Mouse (Mus musculus): Measurements from ENCODE around the gene Pced1a. TPM values are rescaled to one million over a fixed set of nuclear protein-coding genes. Genes with fewer than 3 reads are reported as not detected.

Gene Pced1a
- polyA plus RNA-seq, 1 experiment = 21.2 TPM

DNA sequence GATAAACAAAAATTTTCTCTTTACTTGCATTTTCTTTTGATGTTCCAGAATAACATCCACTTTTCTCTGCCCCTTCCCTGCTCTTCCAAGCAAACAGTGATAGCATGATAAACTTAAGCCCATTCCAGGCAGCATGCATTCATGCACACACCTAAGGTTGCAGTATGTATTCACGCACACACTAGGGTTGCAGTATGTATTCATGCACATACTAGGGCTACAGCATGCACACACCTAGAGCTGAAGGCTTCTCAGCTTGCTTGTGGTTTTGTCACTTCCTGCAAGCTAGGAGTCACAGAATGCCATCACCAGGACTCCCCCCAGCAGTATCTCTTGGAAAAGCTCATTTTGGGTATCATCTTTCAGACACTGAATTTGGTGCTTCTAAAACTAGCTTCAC, 12.3 kb upstream of the Pced1a start:
- no peak for DNase-seq (ENCODE audit: low read depth)

DNA sequence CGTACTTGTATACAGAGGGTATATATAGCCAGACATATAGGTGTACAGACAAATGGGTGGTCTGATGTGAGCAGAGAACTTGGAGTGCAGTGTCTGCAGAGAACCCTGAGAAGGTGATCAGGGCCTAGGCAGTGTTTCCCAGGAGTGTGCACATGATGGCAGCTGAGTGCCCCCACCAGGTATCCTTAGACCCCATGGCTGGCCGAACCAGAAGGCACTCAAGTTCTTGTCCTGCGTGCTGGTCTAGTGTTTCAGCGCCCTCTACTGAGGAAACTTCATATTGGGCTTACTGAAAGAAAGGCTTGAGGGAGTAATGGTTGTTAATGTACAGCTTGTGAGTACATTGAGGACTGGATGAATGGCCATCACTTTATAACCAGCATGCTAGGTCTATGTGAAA, 8.7 kb upstream of the Pced1a start:
- DNase-seq (ENCODE audit: low read depth) = no peak

DNA sequence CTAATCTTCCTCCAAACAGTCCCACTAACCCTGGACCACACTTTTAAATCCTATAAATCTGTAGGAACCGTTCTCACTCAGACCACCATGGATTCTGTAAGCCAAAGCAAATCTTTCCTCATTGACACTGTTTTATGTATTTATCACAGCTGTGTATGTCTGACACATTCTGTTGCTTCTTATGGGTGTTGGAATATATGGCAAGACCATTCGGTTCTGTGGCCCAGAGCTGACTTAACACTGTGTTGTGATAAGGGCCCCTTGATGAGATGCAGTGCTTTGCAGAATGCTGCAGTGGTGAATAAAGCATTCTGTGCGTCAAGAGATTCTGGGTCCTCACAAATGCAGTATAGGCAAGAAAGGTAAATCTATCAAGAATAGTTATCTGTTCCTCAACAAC, 7.7 kb upstream of the Pced1a start:
- no peak for DNase-seq (ENCODE audit: low read depth)

DNA sequence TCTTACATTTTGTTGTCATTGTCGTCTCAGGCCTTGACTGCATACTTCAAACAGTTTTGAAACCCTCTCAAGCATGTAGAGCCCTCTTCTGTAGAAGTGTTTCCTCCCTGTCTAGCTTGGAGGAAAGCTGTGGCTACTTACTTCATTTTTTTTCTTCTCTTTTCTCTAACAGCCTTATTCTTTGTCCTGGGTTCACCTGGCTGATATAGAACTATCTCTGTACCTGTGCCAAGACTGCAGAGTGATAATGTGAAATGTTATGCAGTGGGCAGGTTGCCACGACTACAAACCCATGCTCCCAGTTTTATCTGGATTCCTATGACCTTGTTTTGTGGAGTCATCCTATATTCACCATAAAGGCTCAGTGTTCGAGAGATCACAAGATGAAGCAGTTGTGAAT, 6.0 kb upstream of the Pced1a start:
- DNase-seq (ENCODE audit: low read depth) = no peak

DNA sequence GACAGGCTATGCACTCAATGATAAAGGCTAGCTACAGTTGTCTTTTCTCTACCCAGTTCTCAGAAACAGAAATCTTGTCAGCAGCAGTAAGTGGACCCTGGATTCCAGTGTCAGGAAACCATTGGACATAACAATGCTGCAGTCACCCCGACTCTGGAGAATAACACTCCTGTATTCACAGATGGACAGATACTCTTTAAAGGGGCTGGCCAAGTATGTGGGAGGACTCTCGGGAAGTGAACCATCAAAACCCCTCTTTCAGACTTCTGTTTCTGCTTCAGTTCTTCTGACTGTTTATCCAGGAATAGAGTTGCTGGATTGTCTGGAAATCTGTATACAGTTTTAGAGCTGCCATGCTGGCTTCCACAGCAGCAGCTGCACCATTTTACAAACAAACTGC, 5.3 kb upstream of the Pced1a start:
- DNase-seq (ENCODE audit: low read depth) = no peak

DNA sequence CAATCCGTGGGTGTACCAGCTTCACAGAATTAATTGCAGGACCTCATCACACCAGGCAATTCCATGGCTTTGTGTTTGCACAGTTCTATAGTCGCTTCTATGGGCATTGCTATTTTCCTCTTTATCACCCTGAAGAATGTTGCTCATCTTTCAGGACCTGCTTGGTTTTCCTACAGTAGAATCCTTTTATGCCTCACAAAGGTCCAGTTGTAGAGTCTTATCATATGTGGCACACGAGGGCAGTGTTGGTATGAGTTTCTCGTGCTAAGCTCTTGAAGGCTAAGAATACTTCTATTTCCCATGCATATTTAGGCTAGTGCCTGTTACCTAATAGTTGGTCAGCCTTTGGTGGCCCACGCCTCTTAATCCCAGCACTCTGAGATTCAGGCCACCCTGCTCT, 611 bp upstream of the Pced1a start:
- DNase-seq (ENCODE audit: low read depth) = no peak

DNA sequence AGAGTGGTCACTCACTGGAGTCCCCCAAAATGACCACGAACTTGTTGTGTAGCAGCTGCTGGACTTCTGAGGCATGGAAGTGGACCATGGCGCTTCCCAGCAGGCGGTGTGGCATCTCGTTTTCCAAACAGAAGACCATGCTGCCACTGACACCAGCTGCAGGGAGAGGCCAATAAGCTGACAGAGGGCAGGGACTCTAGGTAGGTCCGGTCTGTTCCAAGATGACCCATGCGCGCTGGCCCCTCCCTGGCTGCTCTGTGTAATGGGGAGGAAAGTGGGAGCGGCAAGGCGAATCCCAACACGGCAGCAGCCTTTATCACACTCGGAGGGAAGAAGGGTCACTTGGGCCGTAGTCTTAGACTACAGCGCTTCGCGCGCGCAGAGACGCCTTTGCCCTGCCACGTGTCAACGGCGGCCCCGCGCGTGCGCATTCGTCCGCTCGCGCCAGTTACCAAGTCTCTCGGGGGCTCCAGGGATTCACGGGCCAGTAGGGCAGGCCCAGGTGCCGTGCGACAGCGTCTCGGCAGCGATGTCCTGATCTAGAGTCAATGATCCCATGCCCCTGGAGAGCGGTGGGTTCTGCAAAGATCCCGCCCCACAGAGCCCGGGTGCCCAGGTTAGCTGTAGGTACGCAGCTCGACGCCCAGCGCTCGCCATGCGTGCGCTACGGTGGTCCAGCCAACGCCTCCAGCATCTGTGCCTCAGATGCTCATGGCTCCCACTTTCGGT, 940 bp downstream of the Pced1a start:
- no peak for DNase-seq (ENCODE audit: low read depth)

DNA sequence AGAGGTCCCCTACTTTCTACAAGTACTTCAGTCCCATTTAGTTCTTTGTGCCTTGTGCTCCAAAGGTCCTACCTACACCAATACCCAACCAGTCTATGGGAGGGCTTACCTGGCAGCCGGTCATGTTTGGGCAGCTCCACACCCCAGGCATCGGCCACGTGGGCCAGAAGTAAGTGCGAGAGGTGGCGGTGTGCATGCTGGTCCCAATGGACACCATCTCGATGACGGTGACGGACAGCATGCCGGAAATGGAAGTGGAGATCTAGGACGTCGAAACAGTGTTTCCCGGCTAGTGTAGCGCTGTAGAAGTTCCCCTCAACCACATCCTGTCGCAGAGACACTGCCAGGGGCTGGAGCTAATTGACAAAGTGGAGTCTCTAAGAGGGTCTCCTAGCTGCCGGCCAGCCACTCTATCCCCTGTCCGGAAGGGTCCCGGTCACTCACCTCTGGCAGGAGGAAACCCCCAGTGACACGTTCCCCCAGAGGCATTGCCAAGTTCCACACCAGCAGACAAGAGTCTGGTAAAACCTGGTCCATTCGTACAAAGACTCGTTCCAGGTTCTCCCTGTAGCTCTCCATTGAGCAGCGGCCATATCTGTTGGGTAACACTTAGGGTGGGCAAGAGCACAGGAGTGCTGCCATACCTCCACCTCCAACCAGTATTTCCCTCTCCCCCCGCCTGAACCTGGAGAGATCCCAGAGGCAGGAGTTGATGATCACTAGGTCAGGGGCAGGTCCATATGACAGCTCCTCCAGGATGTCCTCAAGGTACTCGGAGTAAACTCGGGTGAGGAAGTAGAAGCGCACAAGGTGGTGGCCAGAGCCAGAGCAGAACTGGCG, 2.5 kb downstream of the Pced1a start:
- no peak for DNase-seq (ENCODE audit: low read depth)

DNA sequence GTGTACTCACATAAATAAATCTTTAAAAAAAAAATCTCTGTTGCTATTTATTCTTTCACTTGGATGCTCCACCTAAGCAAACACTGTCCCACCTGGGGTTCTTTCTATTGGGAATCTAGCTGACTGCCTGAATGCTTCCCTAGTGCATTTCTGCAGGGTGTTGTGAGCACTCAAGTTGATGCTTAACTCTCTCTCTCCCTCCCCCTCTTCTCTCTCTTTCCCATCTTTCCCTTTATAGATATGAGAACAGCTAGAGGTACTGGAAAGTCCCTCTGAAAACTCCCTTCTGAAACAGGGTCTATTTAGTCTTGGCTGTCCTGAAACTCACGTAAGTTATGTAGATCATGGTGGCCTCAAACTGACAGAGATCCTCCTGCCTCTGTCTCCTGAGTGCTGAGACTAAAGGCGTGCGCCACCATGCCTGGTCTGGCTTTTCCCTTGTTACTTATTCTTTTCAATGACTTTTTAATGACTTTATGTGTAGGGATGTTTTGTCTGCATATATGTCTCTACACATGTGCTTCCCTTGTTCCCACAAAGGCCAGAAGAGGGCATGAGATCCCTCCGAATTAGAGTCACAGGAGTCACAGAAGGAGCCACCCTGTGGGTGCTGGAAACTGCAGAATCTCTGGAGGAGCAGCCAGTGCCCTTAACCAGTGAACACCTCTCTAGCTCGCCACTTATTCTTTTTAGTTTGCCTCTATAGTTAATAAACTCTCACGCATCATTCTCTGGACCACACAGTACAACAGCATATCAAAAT, 10.2 kb downstream of the Pced1a start:
- DNase-seq (ENCODE audit: low read depth) = no peak

DNA sequence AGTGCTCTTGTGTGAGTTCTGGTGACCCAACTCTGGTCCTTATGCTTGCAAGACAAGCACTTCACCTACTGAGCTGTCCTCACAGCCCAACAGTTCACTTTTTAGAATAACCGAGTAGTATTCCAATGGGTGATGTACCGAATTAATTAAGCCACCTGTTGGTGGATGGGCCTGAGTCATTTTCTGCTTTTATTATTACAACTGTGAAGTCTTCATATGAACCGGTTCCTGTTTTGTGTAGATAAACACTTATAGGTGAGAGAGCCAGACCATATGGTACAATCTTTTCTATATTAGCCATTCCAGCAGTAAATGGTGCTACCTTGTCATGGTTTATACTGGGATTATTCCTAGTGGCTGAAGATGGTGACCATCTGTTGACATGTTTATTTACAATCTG, 11.7 kb downstream of the Pced1a start:
- no peak for DNase-seq (ENCODE audit: low read depth)

DNA sequence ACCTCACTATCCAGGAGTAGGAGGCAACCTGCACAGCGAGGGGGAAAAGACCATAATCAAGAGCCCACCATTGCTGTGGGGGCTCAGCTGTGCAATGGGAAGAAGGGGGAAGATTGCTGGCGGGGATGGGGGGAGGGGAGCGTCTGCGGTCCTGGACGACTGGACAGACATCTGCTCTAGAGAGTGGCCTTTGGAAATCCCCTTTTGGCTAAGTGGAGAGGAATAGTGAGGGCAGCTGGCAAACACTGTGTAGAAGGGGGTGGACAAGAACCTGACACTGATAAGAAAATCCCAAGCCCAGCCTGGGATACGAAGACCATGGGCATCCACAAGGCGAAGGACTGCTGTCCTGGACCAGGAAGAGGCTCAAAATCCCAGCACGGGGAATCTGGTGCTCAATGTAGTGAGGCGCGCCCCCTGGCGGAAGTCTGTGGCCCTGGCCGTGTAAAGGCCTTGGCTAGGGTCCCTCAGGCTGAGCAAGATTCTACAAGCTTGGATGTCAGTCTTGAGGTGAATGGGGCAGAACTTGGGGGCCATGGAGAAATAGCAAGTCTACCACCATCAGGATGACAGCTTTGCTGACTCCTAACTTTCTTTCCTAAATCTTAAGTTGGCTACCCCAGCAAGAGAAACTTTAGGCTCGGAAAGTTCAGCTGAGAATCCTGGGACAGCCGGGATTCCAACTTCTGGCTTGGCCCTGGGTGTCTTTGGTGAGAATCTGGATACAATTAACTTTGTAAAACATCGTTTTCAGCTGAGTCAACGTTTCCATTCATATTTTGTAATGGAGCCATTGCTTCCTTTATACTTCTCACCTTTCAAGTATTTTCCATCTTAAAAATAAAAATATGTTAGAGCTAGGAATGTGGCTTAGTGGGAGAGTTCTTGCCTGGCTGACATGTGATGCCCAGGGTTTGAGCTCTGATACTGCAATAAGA, 12.7 kb downstream of the Pced1a start:
- no peak for DNase-seq (ENCODE audit: low read depth)

DNA sequence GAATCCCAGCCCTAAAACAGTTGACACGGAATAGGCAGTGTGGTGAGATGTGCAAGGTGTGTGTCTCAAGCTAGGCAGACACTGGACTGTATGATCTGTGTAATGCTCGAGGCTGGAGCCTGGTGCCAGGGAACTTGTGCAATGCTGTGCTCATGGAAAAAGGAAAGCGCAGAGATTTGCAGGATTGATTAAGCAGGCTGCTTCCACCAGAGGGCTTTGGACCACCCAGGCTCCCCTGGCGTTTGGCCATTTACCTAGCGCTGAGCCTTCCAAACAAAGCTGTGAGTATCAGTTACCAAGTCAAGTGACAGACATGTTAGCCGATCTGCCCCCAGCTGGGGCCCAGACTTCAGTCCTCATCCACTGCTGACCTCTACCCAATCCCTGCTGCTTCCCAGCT, 16.3 kb downstream of the Pced1a start:
- peak; percentile 54 for DNase-seq (ENCODE audit: low read depth)

DNA sequence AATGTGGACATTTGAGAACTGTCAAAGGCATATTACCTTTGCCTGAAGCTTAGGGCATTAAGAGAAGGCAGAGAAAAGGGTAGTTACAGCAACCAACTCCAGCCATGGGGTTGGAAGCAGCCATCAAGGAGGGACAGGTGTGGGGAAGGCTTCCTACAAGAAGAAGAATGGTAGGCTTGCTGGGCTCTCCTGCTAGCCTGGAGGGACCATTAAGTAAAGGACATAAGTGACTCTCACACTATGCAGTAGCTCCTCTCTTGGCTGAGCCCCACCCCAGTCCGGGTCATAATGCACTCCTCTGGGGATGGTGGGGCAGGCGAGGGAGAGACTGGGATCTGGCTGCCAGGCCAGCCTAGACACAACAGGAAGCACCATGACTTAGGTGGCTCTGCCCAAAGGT, 18.3 kb downstream of the Pced1a start, which contains the start of gene Tmem239:
Gene Tmem239 (plus strand): TSS at position 301 of the 400 bp plus-strand sequence.
- DNase-seq (ENCODE audit: low read depth) = no peak

DNA sequence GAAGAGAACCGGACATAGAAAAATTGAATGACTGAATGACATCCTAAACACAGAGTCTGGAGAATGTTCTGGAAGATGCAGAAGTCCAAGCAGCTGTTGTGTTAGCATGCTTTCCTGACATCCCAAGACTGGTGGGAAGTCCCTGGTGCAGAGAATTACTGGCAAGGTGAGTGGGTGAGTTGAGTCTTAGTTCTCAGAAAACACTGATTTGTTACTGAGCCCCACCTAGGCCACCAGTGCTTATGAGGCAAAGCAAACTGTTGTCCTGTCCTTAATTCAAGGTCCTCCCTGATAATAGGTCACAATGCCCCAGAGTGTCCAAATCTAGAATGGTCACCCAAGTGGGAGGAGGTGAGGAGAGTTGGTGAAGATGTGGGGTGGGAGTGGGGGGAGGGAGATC, 19.6 kb downstream of the Pced1a start, which contains the start of the genes Gm28372 and 1700020A23Rik:
Gene Gm28372 (plus strand): TSS at position 301 of the 400 bp plus-strand sequence.
Gene 1700020A23Rik (plus strand): TSS at position 321 of the 400 bp plus-strand sequence.
- no peak for DNase-seq (ENCODE audit: low read depth)

DNA sequence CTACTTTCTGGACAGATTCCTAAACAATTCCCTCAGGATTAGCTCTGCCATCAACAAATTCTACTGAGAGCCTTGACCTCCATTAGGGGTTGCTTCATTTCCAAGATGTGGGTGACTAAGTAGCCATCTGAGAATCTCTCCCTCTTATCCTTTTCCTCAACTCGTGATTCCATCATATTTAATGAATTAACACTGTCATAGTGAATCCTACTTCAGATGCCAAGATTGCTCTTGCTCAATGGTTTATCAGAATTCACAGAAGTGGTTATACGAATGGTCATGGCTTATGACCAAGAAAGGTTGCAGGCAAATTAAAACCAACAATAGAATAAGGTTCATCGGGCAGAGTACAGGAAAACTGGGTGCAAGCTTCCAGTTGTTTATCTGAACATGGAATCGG, 22.6 kb downstream of the Pced1a start:
- no peak for DNase-seq (ENCODE audit: low read depth)

DNA sequence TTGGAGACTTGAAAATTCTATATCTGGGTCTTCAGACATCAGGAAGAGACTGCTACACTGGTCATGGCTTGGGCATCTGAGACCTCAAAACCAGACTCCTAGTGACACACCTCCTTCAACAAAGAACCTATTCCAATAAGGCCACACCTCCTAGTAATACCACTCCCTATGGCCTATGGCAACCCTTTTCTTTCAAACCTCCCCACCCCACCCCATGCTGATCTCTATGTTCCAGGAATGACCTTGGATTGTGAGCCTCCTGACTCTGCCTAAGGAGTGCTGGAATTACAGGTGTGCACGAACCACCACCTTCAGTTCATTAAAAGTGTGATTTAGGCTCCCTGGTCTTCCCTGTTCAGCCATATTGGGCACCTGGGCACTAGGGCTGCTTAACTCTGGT, 24.5 kb downstream of the Pced1a start:
- DNase-seq (ENCODE audit: low read depth) = no peak

DNA sequence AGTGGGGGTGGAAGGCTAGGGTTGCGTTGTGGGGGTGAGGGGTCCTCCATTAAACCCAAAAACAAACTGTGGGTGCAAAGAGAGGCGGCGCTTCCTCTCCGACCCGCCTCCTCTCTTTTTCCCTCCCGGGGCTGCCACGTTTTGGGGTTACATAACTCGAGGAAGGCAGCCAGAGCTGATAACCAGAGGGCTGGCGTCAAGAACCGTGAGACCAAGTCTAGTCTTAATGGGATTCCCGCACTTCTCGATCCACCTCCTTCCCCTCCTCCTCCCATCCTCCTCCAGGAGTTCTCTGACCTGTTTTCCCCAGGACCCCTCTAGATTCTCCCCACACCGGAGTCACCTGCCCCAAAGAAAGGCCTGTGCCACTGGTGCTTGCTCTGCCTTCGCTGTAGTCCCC, 26.4 kb downstream of the Pced1a start:
- DNase-seq (ENCODE audit: low read depth) = no peak

DNA sequence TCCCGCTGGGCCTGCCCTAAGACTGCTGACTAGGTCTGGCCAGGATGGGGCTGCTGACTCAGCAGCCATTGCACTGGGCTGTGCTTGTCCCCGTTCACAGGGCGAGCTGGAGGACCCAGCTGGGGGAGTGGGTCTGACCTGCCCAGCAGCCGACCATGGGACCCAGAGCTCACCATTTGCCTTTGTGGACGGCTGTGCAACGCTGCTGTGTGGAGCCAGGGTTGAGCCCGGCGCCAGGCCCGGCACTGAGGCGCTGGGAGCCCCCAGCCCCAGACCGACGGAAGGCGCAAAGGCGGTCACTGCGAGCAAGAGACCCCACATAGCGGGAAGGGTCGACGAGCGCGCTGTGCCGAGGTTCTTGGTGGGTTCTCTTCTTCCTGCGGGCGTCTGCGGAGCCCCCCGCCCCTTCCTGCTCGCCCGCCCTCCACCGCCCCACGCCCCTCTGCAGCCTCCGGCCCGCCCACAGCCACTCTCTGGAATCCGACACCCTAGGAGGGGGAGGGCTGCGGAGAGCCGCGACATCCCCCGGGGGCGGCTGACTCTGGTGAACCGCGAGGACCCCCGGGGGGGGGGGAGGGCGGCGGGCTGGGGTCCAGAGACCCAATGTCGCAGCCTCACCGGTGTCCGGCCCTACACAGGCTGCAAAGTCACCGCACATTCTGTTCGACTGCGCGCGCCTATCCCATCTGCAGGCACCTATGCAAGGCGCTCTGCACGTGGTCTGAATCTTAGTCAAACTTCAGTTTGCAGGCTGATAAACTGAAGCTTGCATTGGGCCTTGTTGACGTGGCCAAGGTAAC, 27.1 kb downstream of the Pced1a start, which contains the start of gene Cpxm1:
Gene Cpxm1 (minus strand): TSS at position 389 of the 800 bp plus-strand sequence.
- DNase-seq (ENCODE audit: low read depth) = no peak

DNA sequence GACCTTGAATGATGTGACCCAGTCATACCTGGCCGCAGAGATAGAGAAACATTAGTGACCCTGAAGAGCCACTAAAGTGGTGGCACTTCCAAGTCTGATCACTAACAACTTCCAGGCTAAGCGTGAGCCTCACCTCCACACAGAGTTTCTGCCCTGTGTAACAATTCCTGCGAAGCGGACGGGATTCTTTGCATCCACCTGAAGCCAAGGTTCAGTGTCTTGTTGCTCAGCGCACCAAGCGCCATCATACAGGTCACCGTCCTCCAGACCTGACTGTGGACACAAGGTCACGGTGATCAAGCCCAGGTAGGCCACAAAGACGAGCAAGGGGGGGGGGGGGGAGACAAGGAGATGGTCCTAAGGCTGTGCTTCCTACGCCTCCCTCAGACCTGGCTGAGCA, 28.8 kb downstream of the Pced1a start:
- DNase-seq (ENCODE audit: low read depth) = no peak

DNA sequence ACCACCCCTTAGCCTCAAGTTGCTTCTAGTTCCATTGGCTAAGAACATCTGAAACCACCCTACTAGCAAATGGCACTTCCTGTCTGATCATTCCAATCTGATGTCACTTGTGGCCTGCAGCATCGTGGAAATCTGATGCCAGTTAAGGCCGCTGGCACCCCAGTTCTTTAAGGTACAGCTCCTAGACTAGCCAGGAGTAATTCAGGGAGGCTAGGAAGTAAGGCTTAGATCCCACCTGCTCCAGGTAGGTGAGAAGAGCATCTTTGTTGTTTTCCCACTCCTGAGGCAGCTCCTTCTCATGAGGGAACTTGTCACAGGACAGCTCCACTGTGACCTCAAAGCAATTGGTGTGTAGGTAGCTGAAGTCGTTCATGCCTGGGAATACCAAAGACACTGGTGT, 31.7 kb downstream of the Pced1a start:
- DNase-seq (ENCODE audit: low read depth) = no peak
